Mouse (Mus musculus) liver, embryonic 14.5 days (tissue): ENCODE results near the gene Gm10282. TPM values are rescaled to one million over a fixed set of nuclear protein-coding genes. Genes with fewer than 3 reads are reported as not detected.

Source experiments
- ATAC-seq: fragments of 200-750 bp; cut with Nextera tagmentation; 2 replicates; pipeline ENCODE4 v1.8.0; 2017; ENCODE audit warnings: moderate number of reproducible peaks, mild to moderate bottlenecking, moderate library complexity; ENCODE audit not compliant: insufficient read depth
- DNase-seq, 3 experiments: peaks; one replicate each; pipeline ENCODE4 v3.0.0-alpha.2; 2012 to 2013; ENCODE audit warnings: low read depth in 3 of 3, low spot score in 3 of 3
- H3K27ac ChIP-seq: fragments of 300-500 bp; sonication (generic); 2 replicates; pipeline ENCODE4 v1.5.1; 2014; ENCODE audit warnings: moderate library complexity, mild to moderate bottlenecking, control low read depth, inconsistent platforms
- H3K27me3 ChIP-seq: fragments of 300-500 bp; sonication (generic); 2 replicates; pipeline ENCODE4 v1.6.1; 2014; ENCODE audit warnings: mild to moderate bottlenecking, low read length, moderate library complexity; ENCODE audit not compliant: control insufficient read depth, insufficient read depth
- H3K36me3 ChIP-seq: fragments of 300-500 bp; sonication (generic); replicated peaks from 2 replicates; pipeline ENCODE4 v1.6.1; 2014; ENCODE audit warnings: low read depth; ENCODE audit not compliant: control insufficient read depth, insufficient read depth
- H3K4me1 ChIP-seq, 2 experiments: fragments of 200-500 bp in 1 of 2; fragments of 300-500 bp in 1 of 2; sonication (generic) in 1 of 2; replicated peaks; 2 replicates each; pipeline ENCODE4 v1.6.1; 2012 to 2014; ENCODE audit warnings: antibody characterized with exemption in 1 of 2, inconsistent platforms in 1 of 2, low read length in 1 of 2; ENCODE audit not compliant: control insufficient read depth in 2 of 2, insufficient read depth in 2 of 2
- H3K4me2 ChIP-seq: fragments of 300-500 bp; sonication (generic); 2 replicates; pipeline ENCODE4 v1.6.1; 2014; ENCODE audit warnings: low read depth, mild to moderate bottlenecking, control low read depth, moderate library complexity
- H3K4me3 ChIP-seq, 2 experiments: fragments of 200-500 bp in 1 of 2; fragments of 300-500 bp in 1 of 2; sonication (generic) in 1 of 2; 2 replicates each; pipeline ENCODE4 v1.5.1; 2012 to 2014; ENCODE audit warnings: low read depth in 2 of 2, low read length in 2 of 2, mild to moderate bottlenecking in 2 of 2, control low read depth in 1 of 2, inconsistent platforms in 1 of 2, moderate library complexity in 1 of 2; ENCODE audit not compliant: insufficient read depth in 1 of 2
- H3K9ac ChIP-seq: fragments of 300-500 bp; sonication (generic); replicated peaks from 2 replicates; pipeline ENCODE4 v1.6.1; 2014; ENCODE audit warnings: mild to moderate bottlenecking, control low read depth, moderate library complexity
- H3K9me3 ChIP-seq: fragments of 300-500 bp; sonication (generic); 2 replicates; pipeline ENCODE4 v1.6.1; 2016; ENCODE audit warnings: low read length, mixed read lengths; ENCODE audit not compliant: control insufficient read depth
- CTCF ChIP-seq: IDR thresholded peaks from 2 replicates; pipeline ENCODE4 v1.5.1; 2016; ENCODE audit warnings: antibody characterized with exemption, low read depth, control low read depth
- EP300 ChIP-seq: IDR thresholded peaks from 2 replicates; pipeline ENCODE4 v1.6.1; 2016; ENCODE audit warnings: antibody characterized with exemption, low read depth
- WGBS: fragments of 180-500 bp; shearing (Covaris S2); extraction: QIAGEN DNeasy Blood & Tissue Kit; methylation state at CpG from one replicate; pipeline ENCODE4 v1.1.7; 2014; ENCODE audit not compliant: insufficient replicate concordance; 5-methylcytosine and 5-hydroxymethylcytosine counted together
- polyA plus RNA-seq, 2 experiments: library from polyadenylated mRNA; depleted of rRNA in 1 of 2; stranded (reverse) in 1 of 2; unstranded in 1 of 2; fragments of >200 nt; fragmentation: Nextera tagmentation in 1 of 2; extraction: Ambion mirVana in 1 of 2; gene quantifications; 2 replicates each; pipeline versions ENCODE4 v1.2.1 to v1.2.3; 2012 to 2014

The Gm10282 gene
- polyA plus RNA-seq, 2 experiments, result 7.3 to 7.4 TPM

DNA sequence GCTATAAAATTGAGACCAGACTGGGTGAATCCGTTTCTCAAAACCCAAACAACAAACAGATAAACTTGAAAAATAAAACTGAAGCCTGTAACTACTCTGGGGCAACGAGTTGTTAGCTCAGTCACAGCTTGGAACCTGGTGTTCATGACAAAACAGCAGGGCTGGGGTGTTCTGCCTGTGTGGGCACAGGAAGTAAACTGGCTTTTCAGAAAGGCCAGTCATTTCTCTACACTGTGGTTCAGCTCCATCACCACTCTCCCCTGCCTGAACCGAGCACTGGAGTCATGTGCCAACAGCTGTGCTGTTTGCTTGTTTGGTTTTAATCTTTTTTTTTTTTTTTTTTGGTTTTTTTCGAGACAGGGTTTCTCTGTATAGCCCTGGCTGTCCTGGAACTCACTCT is 38.7 kb upstream of the Gm10282 start:
- no peak for DNase-seq
- no peak for ATAC-seq
- Histone ChIP-seq H3K4me2 (no peak overlapping the region), H3K4me3 (no peak overlapping the region), H3K27me3 (no peaks in the 10 kb centered on the region), H3K36me3 (peaks cover 6% of the 10 kb centered on the region), H3K27ac (no peak overlapping the region), H3K9ac (no peak overlapping the region), H3K9me3 (no peaks in the 10 kb centered on the region), H3K4me1 (no peaks in the 10 kb centered on the region)
- TF ChIP-seq EP300 (no peak), CTCF (no peak)
- WGBS, result 72% methylated on average over 3 of the region's 4 CpGs

DNA sequence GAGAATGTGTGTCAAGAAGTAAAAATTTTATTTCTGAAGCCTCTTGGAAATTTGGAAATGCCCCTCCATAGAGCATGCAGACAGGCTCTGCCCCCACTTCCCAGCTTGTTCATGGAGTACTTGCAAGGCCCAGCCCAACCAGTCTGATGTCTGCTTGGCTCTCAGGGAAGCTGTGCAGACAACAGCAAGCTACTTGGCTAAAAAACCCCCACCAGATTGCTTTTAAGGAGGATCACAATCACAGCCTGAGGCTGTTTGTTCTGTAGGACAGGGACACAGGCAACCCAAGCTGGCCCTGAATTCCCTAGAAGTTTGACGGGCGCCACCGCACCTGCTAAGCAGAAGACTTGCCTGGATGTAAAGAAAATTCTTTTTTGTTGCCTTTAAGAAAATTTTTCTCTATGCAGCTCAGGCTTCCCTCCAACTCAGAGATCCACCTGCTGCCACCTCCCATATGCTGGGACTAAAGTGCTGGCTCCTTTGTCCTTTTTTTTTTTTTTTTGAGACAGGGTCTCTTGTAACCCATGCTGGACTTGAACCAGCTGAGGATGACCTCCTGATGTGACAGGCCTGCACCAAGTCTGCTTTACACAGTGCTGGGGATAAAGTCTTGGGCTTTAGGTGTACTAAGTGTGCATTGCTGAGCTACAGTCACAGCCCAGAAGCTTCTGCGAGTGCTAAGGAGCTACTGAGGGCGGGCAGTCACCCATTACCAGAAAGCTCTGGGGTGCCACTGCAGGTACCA is 37.7 kb upstream of the Gm10282 start:
- DNase-seq (no peak), ATAC-seq (no peak)
- no peaks in the 10 kb centered on the region for H3K4me1 ChIP-seq
- no peak overlapping the region for H3K4me3 ChIP-seq
- H3K9ac ChIP-seq, result no peak overlapping the region
- H3K27me3 ChIP-seq, result no peaks in the 10 kb centered on the region
- H3K4me2 ChIP-seq, result no peak overlapping the region
- TF ChIP-seq CTCF, result no peak
- no peak for TF ChIP-seq EP300
- WGBS, result 84% methylated on average over 5 of the region's 5 CpGs
- H3K36me3 ChIP-seq, result peaks cover 6% of the 10 kb centered on the region
- no peak overlapping the region for H3K27ac ChIP-seq
- no peaks in the 10 kb centered on the region for H3K9me3 ChIP-seq

- ATAC-seq, result no peak
- H3K4me2 ChIP-seq, result no peak overlapping the region
- H3K36me3 ChIP-seq, result peaks cover 6% of the 10 kb centered on the region
- H3K4me1 ChIP-seq, result no peaks in the 10 kb centered on the region
- TF ChIP-seq EP300 (no peak), CTCF (no peak)
- no peak for DNase-seq
- H3K9me3 ChIP-seq, result no peaks in the 10 kb centered on the region
- H3K27me3 ChIP-seq, result no peaks in the 10 kb centered on the region
- no peak overlapping the region for H3K9ac ChIP-seq
- no peak overlapping the region for H3K27ac ChIP-seq
- H3K4me3 ChIP-seq, result no peak overlapping the region
Observed at GRCm38 (mm10) chr8:72337034-72337433, 32.0 kb upstream of the Gm10282 start.

- Histone ChIP-seq H3K9ac (no peak overlapping the region), H3K9me3 (no peaks in the 10 kb centered on the region), H3K27ac (no peak overlapping the region), H3K4me1 (no peaks in the 10 kb centered on the region), H3K4me3 (no peak overlapping the region), H3K4me2 (no peak overlapping the region), H3K36me3 (peaks cover 4% of the 10 kb centered on the region), H3K27me3 (no peaks in the 10 kb centered on the region)
- WGBS, result 66% methylated on average over 2 of the region's 2 CpGs
- ATAC-seq (no peak), DNase-seq (no peak)
- TF ChIP-seq CTCF, result no peak
- TF ChIP-seq EP300, result no peak
Observed at GRCm38 (mm10) chr8:72336273-72336672, 31.2 kb upstream of the Gm10282 start.

DNA sequence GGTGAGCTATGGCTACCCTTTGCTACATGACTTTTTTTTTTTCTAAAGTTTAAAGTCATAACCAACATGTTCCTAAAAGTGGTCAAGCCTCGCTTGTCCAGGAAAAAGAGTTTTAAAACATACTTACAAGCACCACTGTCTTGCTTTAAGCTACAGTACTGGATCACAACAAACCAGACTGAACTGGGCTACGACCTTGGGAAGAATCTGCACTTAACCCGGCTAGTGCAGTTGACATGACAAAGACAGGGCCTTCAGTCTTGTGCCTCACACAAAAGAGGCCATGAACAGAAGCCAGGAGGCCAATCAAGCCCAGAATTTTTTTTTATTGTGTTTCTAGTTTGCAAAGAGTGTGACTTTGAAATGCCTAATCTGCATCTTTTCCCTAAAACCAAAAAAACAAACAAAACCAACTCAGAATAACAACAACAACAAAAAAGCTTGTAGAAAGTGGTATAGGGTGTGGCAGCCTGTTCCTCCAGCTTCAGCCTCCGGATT is 29.1 kb upstream of the Gm10282 start:
- no peaks in the 10 kb centered on the region for H3K4me1 ChIP-seq
- ATAC-seq (no peak), DNase-seq (no peak)
- H3K27me3 ChIP-seq, result no peaks in the 10 kb centered on the region
- no peak overlapping the region for H3K27ac ChIP-seq
- no peak overlapping the region for H3K9ac ChIP-seq
- H3K36me3 ChIP-seq, result no peaks in the 10 kb centered on the region
- no peak overlapping the region for H3K4me2 ChIP-seq
- H3K4me3 ChIP-seq, result no peak overlapping the region
- WGBS, result 66% methylated on average over 4 of the region's 4 CpGs
- TF ChIP-seq CTCF (no peak), EP300 (no peak)
- no peaks in the 10 kb centered on the region for H3K9me3 ChIP-seq
